Mouse (Mus musculus) limb, embryonic 13.5 days (tissue): ENCODE results near the gene Ubl7. TPM values are rescaled to one million over a fixed set of nuclear protein-coding genes. Genes with fewer than 3 reads are reported as not detected.

Experiments used
- ATAC-seq: fragments of 200-750 bp; cut with Nextera tagmentation; 2 replicates; pipeline ENCODE4 v1.8.0; 2017; ENCODE audit warnings: low read depth, moderate number of reproducible peaks, moderate TSS enrichment; ENCODE audit not compliant: low FRiP score
- H3K27ac ChIP-seq: fragments of 300-500 bp; sonication (generic); 2 replicates; pipeline ENCODE4 v1.5.1; 2015; ENCODE audit warnings: inconsistent platforms, mild to moderate bottlenecking, moderate library complexity
- H3K27me3 ChIP-seq: fragments of 300-500 bp; sonication (generic); 2 replicates; pipeline ENCODE4 v1.6.1; 2015; ENCODE audit warnings: mild to moderate bottlenecking, inconsistent platforms
- H3K36me3 ChIP-seq: fragments of 300-500 bp; sonication (generic); 2 replicates; pipeline ENCODE4 v1.6.1; 2015; ENCODE audit warnings: inconsistent platforms, mild to moderate bottlenecking, moderate library complexity
- H3K4me1 ChIP-seq: fragments of 300-500 bp; sonication (generic); 2 replicates; pipeline ENCODE4 v1.6.1; 2015; ENCODE audit warnings: inconsistent platforms
- H3K4me2 ChIP-seq: fragments of 300-500 bp; sonication (generic); replicated peaks from 2 replicates; pipeline ENCODE4 v1.6.1; 2015; ENCODE audit warnings: inconsistent platforms, mild to moderate bottlenecking, moderate library complexity
- H3K4me3 ChIP-seq: fragments of 300-500 bp; sonication (generic); 2 replicates; pipeline ENCODE4 v1.5.1; 2015; ENCODE audit warnings: moderate library complexity, mild to moderate bottlenecking, inconsistent platforms
- H3K9ac ChIP-seq: fragments of 300-500 bp; sonication (generic); 2 replicates; pipeline ENCODE4 v1.6.1; 2015; ENCODE audit warnings: mild to moderate bottlenecking, inconsistent platforms
- H3K9me3 ChIP-seq: fragments of 300-500 bp; sonication (generic); 2 replicates; pipeline ENCODE4 v1.6.1; 2016; ENCODE audit warnings: inconsistent platforms
- WGBS: fragments of 180-500 bp; shearing (Covaris S2); methylation state at CpG from one replicate; pipeline ENCODE4 v1.1.7; 2015; 5-methylcytosine and 5-hydroxymethylcytosine counted together
- polyA plus RNA-seq: library from polyadenylated mRNA; unstranded; fragments of >200 nt; fragmentation: Nextera tagmentation; extraction: Ambion mirVana; gene quantifications from 2 replicates; pipeline ENCODE4 v1.2.1, GENCODE M21; 2015

Gene Ubl7
- polyA plus RNA-seq, 1 experiment from 2014 or later, result 119 TPM

- peaks cover 36% of the 10 kb centered on the region for H3K4me1 ChIP-seq
- no peak overlapping the region for H3K4me3 ChIP-seq
- no peak overlapping the region for H3K4me2 ChIP-seq
- WGBS, result 84% methylated on average over 6 of the region's 6 CpGs
- peak overlapping the region; percentile 16; the same call in 1 of the 2 replicates for H3K27ac ChIP-seq
- no peaks in the 10 kb centered on the region for H3K27me3 ChIP-seq
- no peak overlapping the region for H3K9ac ChIP-seq
- no peak for ATAC-seq
- no peaks in the 10 kb centered on the region for H3K9me3 ChIP-seq
- H3K36me3 ChIP-seq, result no peaks in the 10 kb centered on the region
Observed at GRCm38 (mm10) chr9:57973440-57974066, 62.8 kb downstream of the Ubl7 start.

GRCm38 (mm10) chr9:57974221-57974620, 63.4 kb downstream of the Ubl7 start:
- no peak overlapping the region for H3K27ac ChIP-seq

GRCm38 (mm10) chr9:57975200-57975821, 64.5 kb downstream of the Ubl7 start:
- Histone ChIP-seq H3K4me1 (peaks cover 30% of the 10 kb centered on the region), H3K4me3 (no peak overlapping the region), H3K27me3 (no peaks in the 10 kb centered on the region), H3K36me3 (no peaks in the 10 kb centered on the region), H3K9me3 (no peaks in the 10 kb centered on the region), H3K27ac (no peak overlapping the region), H3K9ac (no peak overlapping the region), H3K4me2 (no peak overlapping the region)
- ATAC-seq, result no peak
- WGBS, result 85% methylated on average over 5 of the region's 5 CpGs

More at GRCm38 (mm10) chr9:57974221-57974620, 63.4 kb downstream of the Ubl7 start:
- H3K4me3 ChIP-seq, result no peak overlapping the region
- no peak overlapping the region for H3K9ac ChIP-seq
- H3K4me1 ChIP-seq, result peaks cover 36% of the 10 kb centered on the region
- no peak overlapping the region for H3K4me2 ChIP-seq
- no peaks in the 10 kb centered on the region for H3K27me3 ChIP-seq
- 30% methylated on average over 5 of the region's 5 CpGs for WGBS
- H3K36me3 ChIP-seq, result no peaks in the 10 kb centered on the region
- no peaks in the 10 kb centered on the region for H3K9me3 ChIP-seq
- no peak for ATAC-seq

- H3K4me1 ChIP-seq, result peaks cover 13% of the 10 kb centered on the region
Observed at GRCm38 (mm10) chr9:57978025-57978424, 67.2 kb downstream of the Ubl7 start.

GRCm38 (mm10) chr9:57978858-57979257, 68.1 kb downstream of the Ubl7 start:
- H3K36me3 ChIP-seq, result no peaks in the 10 kb centered on the region
- no peak overlapping the region for H3K27ac ChIP-seq
- no peaks in the 10 kb centered on the region for H3K27me3 ChIP-seq
- H3K4me1 ChIP-seq, result 0 out of 2 replicates have a peak, but pooled peaks cover 6% of the 10 kb centered on the region
- H3K9ac ChIP-seq, result no peak overlapping the region
- ATAC-seq, result no peak
- 50% methylated on average over 3 of the region's 3 CpGs for WGBS
- H3K4me3 ChIP-seq, result no peak overlapping the region
- H3K9me3 ChIP-seq, result no peaks in the 10 kb centered on the region
- H3K4me2 ChIP-seq, result no peak overlapping the region

More at GRCm38 (mm10) chr9:57978025-57978424, 67.2 kb downstream of the Ubl7 start:
- WGBS, result 83% methylated on average over 6 of the region's 6 CpGs
- no peaks in the 10 kb centered on the region for H3K9me3 ChIP-seq
- no peak overlapping the region for H3K4me3 ChIP-seq
- H3K9ac ChIP-seq, result no peak overlapping the region
- no peaks in the 10 kb centered on the region for H3K36me3 ChIP-seq
- no peak overlapping the region for H3K4me2 ChIP-seq
- no peak overlapping the region for H3K27ac ChIP-seq
- no peak for ATAC-seq
- H3K27me3 ChIP-seq, result no peaks in the 10 kb centered on the region

Other genes with a start within 250 kb of the Ubl7 start
- not detected in 2 replicates for gene Cyp1a2, start 227.3 kb upstream of the Ubl7 start, polyA plus RNA-seq
- gene Cyp1a1, start 223.1 kb upstream of the Ubl7 start, polyA plus RNA-seq, result not detected in 2 replicates
- gene Edc3, start 202.4 kb upstream of the Ubl7 start, polyA plus RNA-seq, result 39.3 TPM in 2 replicates
- gene Clk3, start 145.1 kb upstream of the Ubl7 start, polyA plus RNA-seq, result 77.3 and 82.8 TPM in 2 replicates
- gene Arid3b, start 74.2 kb upstream of the Ubl7 start, polyA plus RNA-seq, result 7.3 and 10.6 TPM in 2 replicates
- gene Sema7a, start 29.1 kb downstream of the Ubl7 start, polyA plus RNA-seq, result 0.27 and 0.97 TPM in 2 replicates
- gene Cyp11a1, start 95.4 kb downstream of the Ubl7 start, polyA plus RNA-seq, result 0.68 and 0.81 TPM in 2 replicates
- gene Stra6, start 152.8 kb downstream of the Ubl7 start, polyA plus RNA-seq, result 25.3 and 29.9 TPM in 2 replicates
- 0.15 and 0.20 TPM in 2 replicates for gene Ccdc33, start 207.8 kb downstream of the Ubl7 start, polyA plus RNA-seq